Mouse (Mus musculus): ENCODE data around the gene Btbd8.

DNA sequence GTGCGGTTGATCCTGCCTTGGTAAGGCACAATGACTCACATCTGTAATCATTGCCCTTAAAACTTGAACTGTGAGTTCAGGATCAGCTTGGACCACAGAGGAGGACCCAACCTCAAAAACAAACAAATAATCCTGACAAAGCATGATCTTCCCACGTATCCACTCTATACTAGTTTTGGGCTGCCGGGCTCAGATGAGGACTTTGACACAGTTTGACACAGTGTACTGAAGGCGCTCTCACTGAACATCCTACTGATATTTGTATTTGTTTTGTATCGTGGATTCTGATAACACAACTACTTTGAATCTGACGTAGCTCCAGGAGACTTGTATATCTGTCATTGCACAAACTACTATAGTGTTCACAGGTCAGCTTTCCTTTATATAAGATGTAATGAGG is 83.6 kb downstream of the Btbd8 start:
- TF ChIP-seq CTCF (IDR thresholded peaks at IDR 0.05; ENCODE audit: insufficient read depth, low read length) = no peak
- TF ChIP-seq POLR2A (IDR thresholded peaks at IDR 0.05; ENCODE audit: borderline replicate concordance, extremely low read depth, low read depth, low read length) = no peak
